Mouse (Mus musculus): ENCODE measurements around the gene Lrch4.

Lrch4 gene

GRCm38 (mm10) chr5:137690531-137690930 lies 61.6 kb downstream of the Lrch4 start:
- DNase-seq (ENCODE audit: low spot score in 2 of 2): no peak
